Comparison of ENCODE assay signal across 17 mouse cellular contexts in the genomic region with DNA sequence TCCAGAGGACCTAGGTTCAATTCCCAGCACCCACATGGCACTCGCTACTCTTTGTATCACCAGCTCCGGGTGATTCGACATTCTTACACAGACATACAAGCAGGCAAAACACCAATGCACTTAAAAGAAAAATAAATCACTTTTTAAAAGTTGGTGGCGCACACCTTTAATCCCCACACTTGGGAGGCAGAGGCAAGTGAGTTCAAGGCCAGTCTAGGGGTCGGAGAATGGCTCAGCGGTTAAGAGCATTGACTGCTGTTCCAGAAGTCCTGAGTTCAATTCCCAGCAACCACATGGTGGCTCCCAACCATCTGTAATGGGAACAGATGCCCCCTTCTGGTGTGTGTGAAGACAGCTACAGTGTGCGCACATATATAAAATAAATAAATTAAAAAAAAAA. TPM values are rescaled to one million over a fixed set of nuclear protein-coding genes. Genes with fewer than 3 reads are reported as not detected.
"Had no signal": no experiment of that assay in that cellular context is flagged by ENCODE, and none has a peak within 500 bp of the region (broad histone marks: within the 10 kb centered on the region; RNA-seq: fewer than 3 reads in every experiment).

No protein-coding gene starts in this region.

- H3K9ac ChIP-seq: neural tube, embryonic 13.5 days; neural tube, embryonic 15.5 days; stomach, embryonic 15.5 days had no signal

- H3K27ac ChIP-seq: neural tube, embryonic 13.5 days; neural tube, embryonic 15.5 days; stomach, embryonic 15.5 days; stomach, postnatal 0 days had no signal

- H3K36me3 ChIP-seq: neural tube, embryonic 13.5 days; neural tube, embryonic 15.5 days; stomach, embryonic 15.5 days had no signal

- H3K9me3 ChIP-seq: neural tube, embryonic 13.5 days; neural tube, embryonic 15.5 days; stomach, embryonic 15.5 days had no signal

- H3K4me1 ChIP-seq: neural tube, embryonic 13.5 days; neural tube, embryonic 15.5 days; stomach, embryonic 15.5 days had no signal

- H3K4me2 ChIP-seq: neural tube, embryonic 13.5 days; neural tube, embryonic 15.5 days; stomach, embryonic 15.5 days had no signal

- H3K4me3 ChIP-seq: neural tube, embryonic 13.5 days; neural tube, embryonic 15.5 days; stomach, embryonic 15.5 days had no signal

- DNase-seq: retina, postnatal 1 day; right cerebral cortex, adult 18-20 months; right cerebral cortex, postnatal 14 days; right cerebral cortex, postnatal 25 days; right cerebral cortex, postnatal 4 days; spleen, adult 18-20 months; thymus, adult 18-20 months; thymus, adult 2 months; thymus, postnatal 14 days; thymus, postnatal 25 days; thymus, postnatal 36 days; thymus, postnatal 4 days had no signal

- H3K27me3 ChIP-seq: neural tube, embryonic 13.5 days; neural tube, embryonic 15.5 days; stomach, embryonic 15.5 days had no signal

RNA-seq across cellular contexts. Expression of a gene that starts 16.7 kb away (rescaled TPM):
- total RNA-seq: neutrophil, adult 5-6 weeks had no signal
